Mouse (Mus musculus) urinary bladder, postnatal 4 days (tissue): ENCODE results near the gene Bcap29.
"Not testable (repeated sequence)": the region's sequence is repeated elsewhere in the genome, so short reads cannot be mapped to it uniquely, and the experiment has no call there.

Experiments used
- DNase-seq, 2 experiments: peaks; one replicate each; pipeline ENCODE4 v3.0.0; 2021 to 2022; ENCODE audit warnings: low spot score in 2 of 2

The Bcap29 gene

GRCm38 (mm10) chr12:31634343-31635239, at the start of gene Bcap29:
Gene Bcap29, minus strand, starts transcription at chr12:31634658.
- peak; percentile 72 to 74 for DNase-seq

DNA sequence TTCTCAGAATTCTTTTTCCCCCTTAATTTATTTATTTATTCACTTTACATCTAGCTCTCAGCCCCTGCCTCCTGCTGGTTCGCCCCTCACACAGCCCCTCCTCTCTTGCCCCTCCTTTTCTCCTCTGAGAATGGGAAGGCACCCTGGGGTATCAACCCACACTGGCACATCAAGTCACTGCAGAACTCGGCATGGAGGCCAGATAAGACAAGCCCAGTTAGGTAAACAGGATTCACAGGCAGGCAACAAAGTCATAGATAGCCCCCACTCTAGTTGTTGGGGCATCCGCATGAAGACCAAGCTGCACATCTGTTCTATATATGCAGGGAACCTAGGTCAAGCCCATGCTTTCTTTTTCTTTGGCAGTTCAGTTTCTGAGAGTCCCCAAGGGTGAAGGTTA, 32.7 kb upstream of the Bcap29 start:
- DNase-seq: no peak

DNA sequence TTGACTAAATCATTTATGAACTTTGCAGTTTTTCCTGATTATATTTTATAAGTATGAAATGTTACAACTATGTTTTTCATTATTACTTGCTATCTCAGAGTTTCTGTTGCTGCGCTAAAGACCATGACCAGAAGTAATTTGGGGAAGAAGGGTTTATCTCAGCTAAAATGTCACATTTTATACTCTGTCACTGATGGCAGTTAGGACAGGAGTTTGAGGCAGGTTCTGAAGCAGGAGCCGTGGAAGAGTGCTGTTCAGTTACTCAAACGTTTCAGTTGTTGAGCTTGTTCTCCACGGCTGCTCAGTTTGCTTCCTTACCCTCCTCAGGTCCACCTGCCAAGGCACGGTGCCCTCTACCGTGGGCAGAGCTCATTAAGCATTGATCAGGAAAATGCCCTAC, 31.5 kb upstream of the Bcap29 start:
- DNase-seq: no peak

DNA sequence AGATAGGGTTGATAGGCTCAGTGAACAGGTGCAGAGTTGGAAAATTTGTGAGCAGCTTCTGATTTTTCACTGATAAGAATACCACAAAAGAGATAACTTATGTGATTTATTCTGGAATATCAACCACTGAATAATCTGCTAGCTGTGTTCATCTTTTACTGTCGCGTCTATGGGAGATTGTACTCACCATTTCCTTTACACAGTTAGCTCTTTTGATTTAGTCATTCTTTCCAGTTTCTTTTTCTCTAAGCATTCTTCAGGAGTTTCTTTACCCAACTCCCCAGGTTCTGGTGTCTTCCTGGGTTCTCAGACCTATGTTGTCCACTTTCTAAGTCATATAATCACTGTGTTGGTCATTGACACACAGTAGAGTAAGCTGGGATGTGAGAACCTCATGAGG, 22.4 kb upstream of the Bcap29 start:
- DNase-seq: no peak

GRCm38 (mm10) chr12:31654965-31655477, 20.6 kb upstream of the Bcap29 start:
- no peak for DNase-seq

DNA sequence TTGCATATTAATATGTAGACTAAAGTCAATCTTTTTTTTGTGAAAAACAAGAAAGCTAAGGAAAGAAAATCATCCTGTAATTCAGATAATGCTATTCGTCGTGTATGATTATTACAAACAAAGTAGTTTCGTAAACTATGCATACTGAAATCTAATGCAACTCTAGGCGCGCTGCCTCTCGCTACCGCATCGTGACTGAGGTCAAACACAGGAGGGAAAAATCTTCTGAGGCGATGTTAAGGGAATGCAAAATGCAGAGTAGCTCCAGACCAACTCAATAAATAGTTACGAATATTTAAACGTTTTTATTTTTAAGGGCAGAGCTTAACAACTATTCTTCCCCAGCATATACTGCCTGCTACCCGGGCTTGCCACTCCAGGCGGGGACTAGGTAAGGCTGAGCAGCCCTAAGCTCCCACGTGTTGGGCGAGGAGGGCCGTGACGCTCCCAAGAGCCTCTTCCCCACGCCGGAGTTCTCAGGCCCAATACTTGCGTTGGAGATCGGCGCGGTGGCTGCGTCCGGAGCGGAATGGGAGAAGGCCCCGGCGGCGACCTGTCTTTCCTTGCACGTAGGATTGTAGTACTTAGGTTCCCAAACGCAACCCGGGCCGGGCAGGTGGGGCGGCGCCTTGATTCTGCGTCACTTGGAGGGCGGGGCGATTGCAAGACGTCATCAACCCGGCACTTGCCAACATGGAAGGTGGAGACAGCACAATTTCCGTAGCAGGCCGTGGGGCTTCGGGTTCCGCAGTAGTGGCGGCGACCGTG, 19.9 kb upstream of the Bcap29 start, which contains the start of the genes Dus4l and Cog5:
Gene Dus4l, minus strand, starts transcription at position 630 of the 768 bp plus-strand sequence.
Gene Cog5, plus strand, starts transcription at position 673 of the 768 bp plus-strand sequence.
- peak; percentile 92 to 96 for DNase-seq

DNA sequence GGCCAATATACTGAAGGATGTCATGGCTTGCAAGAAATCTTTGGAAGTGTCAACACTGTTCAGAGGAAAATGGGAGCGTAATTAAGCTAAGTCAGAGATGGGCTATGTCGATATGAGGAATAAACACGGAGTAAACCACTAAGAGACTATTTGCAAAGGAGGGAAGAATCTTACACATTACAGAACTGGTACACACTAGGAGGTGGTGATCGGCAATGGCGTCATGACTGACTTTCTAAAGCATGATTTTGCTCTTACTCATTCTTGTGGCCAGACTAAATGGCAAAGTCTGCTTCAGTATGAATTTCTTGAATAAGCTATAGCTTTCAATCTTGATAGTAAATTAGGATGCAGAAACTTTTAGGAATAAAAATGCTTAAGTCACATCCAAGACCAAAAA, 19.2 kb upstream of the Bcap29 start:
- DNase-seq: no peak

DNA sequence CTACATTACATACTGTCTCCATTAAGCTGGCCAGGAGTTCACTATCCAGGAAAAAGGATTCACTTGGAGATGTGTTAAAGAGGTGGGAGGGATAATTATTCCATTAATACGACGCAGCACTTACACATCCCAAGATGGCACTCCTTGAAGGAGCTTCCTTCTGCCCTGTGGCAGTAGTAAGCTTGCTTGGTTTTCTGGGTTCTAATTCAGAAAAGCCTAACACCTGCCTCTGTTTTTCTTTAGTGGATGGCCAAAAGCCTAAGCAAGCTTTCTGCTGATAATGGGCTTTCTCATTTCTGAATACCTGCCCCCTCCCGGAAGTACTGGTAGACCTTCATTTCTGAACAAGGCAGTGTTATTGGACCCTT, 766 bp upstream of the Bcap29 start:
- DNase-seq: no peak

DNA sequence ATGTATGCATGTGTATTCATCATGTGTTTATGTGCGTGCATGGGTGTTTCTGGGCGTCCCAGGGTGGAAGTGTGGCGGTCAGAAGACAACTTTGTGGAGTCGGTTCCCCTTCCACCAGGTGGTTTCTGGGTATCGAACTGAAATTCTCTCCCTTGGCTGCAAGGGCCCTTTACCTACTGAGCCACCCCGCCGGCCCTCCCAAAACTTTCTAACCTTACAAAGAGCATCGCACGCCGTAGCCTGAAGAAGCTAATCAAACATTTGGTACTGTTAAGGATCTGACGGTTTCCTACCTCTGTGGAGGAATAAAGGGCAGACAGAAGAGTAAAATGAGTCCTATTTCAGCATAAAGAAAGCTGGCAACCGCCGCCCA, 502 bp downstream of the Bcap29 start:
- DNase-seq: no peak

DNA sequence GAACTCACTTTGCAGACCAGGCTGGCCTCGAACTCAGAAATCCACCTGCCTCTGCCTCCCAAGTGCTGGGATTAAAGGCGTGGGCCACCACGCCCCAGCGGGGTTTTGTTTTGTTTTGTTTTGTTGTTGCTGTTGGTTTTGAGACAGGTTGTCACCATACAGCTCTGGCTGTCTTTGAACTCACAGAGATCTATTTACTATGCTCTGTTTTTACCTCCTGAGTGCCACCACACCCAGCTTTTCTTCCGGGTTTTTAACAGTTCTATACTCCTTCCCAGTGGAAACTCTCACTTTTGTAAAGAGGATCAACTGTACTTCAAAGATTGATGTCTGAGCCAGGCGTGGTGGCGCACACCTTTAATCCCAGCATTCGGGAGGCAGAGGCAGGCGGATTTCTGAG, 6.1 kb downstream of the Bcap29 start:
- DNase-seq: not testable (repeated sequence)

- no peak for DNase-seq
These were observed 9.4 kb downstream of the Bcap29 start for GRCm38 (mm10) chr12:31625016-31625415.

DNA sequence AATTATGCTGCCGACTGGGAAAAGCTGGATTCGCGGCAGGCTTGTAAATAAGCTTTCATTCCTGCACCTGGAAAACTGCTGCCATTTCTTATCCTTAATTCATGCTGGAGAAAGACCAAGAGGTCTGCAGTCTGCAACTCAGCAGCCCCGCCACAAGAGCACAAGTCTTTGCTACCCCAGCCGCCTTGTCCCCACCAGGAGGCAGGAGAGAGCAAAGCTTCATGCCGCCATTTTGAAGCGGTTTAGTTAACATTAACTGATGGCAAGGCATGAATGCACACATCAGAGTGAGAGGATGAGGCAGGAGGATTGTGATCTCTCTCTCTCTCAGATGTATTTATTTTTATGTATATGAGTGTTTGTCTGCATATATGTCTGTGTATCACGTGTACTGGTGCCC, 14.4 kb downstream of the Bcap29 start:
- no peak for DNase-seq

DNA sequence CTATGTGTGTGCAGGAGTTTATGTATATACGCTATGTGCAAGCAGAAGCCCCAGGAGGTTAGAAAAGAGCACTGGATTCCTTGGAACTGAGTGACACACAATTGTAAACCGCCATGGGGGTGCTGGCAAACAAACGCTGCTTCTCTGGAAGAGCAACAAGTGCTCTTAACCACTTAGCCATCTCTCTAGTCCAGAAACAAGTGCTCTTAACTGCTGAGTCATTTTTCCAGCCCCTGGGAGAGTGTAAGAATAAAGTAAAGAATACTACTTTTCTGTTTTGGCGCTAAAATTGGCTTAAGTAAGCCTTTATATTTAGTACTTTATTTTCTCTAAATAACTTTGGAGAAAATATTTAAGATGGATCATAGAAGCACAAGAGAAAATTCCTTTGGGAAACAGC, 21.1 kb downstream of the Bcap29 start:
- no peak for DNase-seq

- DNase-seq: no peak
These were observed 26.3 kb downstream of the Bcap29 start for GRCm38 (mm10) chr12:31608138-31608537.

DNA sequence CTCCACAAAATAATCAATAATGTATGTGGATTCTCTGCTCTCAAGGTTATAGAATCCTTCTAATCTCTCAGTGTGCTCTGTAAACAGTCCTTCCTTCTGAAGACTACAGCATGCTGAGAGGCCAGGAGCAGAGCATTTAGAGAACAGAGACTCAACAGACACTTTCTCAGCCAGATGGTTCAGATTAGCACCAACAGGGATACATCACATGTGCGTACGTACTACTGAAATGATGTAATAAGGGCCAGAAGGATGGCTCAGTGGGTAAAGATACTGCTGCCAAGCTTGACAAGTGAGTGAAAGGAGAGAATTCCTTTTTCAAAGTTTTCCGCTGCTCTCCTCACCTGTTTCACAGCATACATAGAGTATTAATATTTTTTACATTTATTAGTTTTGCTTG, 29.6 kb downstream of the Bcap29 start:
- no peak for DNase-seq

GRCm38 (mm10) chr12:31603586-31603985, 30.9 kb downstream of the Bcap29 start:
- no peak for DNase-seq

- no peak for DNase-seq
These were observed 40.2 kb downstream of the Bcap29 start for GRCm38 (mm10) chr12:31594296-31594695.

DNA sequence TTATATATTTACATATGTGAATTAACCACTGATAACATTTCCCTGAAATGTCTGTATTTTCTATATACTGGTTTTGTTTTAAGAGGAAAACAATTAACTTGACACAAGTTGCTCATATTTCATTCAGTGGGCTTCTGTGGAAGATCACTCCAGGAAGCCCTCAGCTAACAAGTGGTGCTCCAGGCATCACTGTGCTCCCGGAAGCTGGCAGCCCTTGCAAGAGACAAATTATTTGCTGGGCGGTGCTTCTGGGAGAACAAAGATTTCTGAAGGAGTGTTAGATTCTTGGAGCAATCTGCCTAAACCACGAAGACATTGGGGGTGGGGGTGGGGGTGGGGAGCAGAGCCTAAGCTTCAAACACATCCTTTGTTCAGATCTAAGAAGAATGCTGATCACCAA, 42.4 kb downstream of the Bcap29 start:
- no peak for DNase-seq

GRCm38 (mm10) chr12:31583726-31584125, 50.7 kb downstream of the Bcap29 start:
- no peak for DNase-seq

- DNase-seq: no peak
These were observed 52.4 kb downstream of the Bcap29 start for GRCm38 (mm10) chr12:31582081-31582480.

- no peak for DNase-seq
These were observed 53.1 kb downstream of the Bcap29 start for GRCm38 (mm10) chr12:31581319-31581810.

GRCm38 (mm10) chr12:31580634-31581318, 53.7 kb downstream of the Bcap29 start:
- DNase-seq: no peak
